19 mouse cellular contexts compared by ENCODE assay signal in genomic region chr1:98126268-98126667, GRCm38 (mm10).
"Had no signal": no experiment of that assay in that cellular context is flagged by ENCODE, and none has a peak within 500 bp of the region (broad histone marks: within the 10 kb centered on the region; RNA-seq: fewer than 3 reads in every experiment).

No protein-coding gene starts in this region.

- H3K4me3 ChIP-seq: layer of hippocampus, adult 2 months; liver, embryonic 15.5 days; megakaryocyte, embryonic 14.5 days; midbrain, embryonic 12.5 days; midbrain, embryonic 15.5 days; neural tube, embryonic 12.5 days; neural tube, embryonic 15.5 days had no signal

- DNase-seq: kidney, adult 18-20 months; kidney, adult 9 months; kidney, postnatal 14 days; layer of hippocampus, adult 9-11 months; lung, embryonic 14.5 days; lung, postnatal 36 days; right cerebral cortex, adult 18-20 months; right cerebral cortex, postnatal 14 days; right cerebral cortex, postnatal 4 days; thymus, postnatal 25 days had no signal

- H3K27ac ChIP-seq: layer of hippocampus, adult 2 months; liver, embryonic 15.5 days; midbrain, embryonic 12.5 days; midbrain, embryonic 15.5 days; neural tube, embryonic 12.5 days; neural tube, embryonic 15.5 days had no signal

- H3K9me3 ChIP-seq: liver, embryonic 15.5 days; midbrain, embryonic 12.5 days; midbrain, embryonic 15.5 days; neural tube, embryonic 12.5 days; neural tube, embryonic 15.5 days had no signal

- H3K36me3 ChIP-seq: liver, embryonic 15.5 days; midbrain, embryonic 12.5 days; midbrain, embryonic 15.5 days; neural tube, embryonic 12.5 days; neural tube, embryonic 15.5 days had no signal

- H3K4me1 ChIP-seq: liver, embryonic 15.5 days; midbrain, embryonic 12.5 days; midbrain, embryonic 15.5 days; neural tube, embryonic 12.5 days had no signal

- H3K4me2 ChIP-seq: liver, embryonic 15.5 days; lung, embryonic 14.5 days; midbrain, embryonic 12.5 days; midbrain, embryonic 15.5 days; neural tube, embryonic 12.5 days; neural tube, embryonic 15.5 days had no signal

- H3K27me3 ChIP-seq: liver, embryonic 15.5 days; megakaryocyte, embryonic 14.5 days; midbrain, embryonic 12.5 days; midbrain, embryonic 15.5 days; neural tube, embryonic 12.5 days; neural tube, embryonic 15.5 days had no signal

- ATAC-seq: intestine, embryonic 16.5 days; lung, postnatal 0 days; midbrain, embryonic 15.5 days had no signal

- H3K9ac ChIP-seq: liver, embryonic 15.5 days; lung, embryonic 14.5 days; midbrain, embryonic 12.5 days; midbrain, embryonic 15.5 days; neural tube, embryonic 12.5 days; neural tube, embryonic 15.5 days had no signal
